Mouse (Mus musculus) cerebellum, adult 18-20 months (tissue): ENCODE results near the gene Ccdc173.
A peak's percentile ranks its signal among the peaks of the same experiment; 100 is the strongest.

Source experiments
- DNase-seq, 2 experiments: peaks; one replicate each; pipeline ENCODE4 v3.0.0; 2021

Gene Ccdc173

DNA sequence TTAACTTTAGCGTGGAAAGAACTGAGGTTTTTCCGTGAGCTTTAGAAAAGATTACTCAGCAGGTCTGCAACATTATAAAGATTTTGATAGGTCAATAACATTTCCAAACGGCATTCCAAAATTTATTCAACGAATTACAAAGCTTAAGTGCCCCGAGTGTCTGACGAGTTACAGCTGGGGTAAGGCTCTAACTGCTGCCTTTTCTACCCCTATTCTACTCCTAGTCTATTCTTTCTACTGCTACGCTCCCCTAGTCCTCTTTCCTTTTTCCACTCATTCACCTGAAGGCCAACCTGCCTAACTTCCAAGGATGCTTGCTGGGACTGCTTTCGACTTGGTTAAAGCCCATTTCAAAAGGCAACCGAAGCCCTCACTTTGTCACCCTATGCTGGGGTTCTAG is 401 bp downstream of the Ccdc173 start:
- no peak for DNase-seq

DNA sequence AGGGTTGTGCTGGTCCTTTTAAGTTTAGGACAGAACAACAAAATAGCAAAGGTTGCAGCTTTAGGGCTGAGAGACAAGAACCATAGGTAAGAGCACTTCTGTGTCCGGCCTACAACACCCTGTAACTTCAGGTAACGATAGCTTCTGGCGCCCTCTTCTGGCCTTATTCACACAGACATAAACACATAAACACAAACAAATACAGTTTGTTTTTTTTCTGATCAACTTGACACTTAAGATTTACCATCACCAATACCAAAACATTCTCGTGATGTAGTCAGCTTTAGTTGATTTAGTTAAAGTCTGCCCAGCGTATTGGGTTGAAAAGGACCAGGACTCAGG is 10.6 kb downstream of the Ccdc173 start:
- no peak for DNase-seq

DNA sequence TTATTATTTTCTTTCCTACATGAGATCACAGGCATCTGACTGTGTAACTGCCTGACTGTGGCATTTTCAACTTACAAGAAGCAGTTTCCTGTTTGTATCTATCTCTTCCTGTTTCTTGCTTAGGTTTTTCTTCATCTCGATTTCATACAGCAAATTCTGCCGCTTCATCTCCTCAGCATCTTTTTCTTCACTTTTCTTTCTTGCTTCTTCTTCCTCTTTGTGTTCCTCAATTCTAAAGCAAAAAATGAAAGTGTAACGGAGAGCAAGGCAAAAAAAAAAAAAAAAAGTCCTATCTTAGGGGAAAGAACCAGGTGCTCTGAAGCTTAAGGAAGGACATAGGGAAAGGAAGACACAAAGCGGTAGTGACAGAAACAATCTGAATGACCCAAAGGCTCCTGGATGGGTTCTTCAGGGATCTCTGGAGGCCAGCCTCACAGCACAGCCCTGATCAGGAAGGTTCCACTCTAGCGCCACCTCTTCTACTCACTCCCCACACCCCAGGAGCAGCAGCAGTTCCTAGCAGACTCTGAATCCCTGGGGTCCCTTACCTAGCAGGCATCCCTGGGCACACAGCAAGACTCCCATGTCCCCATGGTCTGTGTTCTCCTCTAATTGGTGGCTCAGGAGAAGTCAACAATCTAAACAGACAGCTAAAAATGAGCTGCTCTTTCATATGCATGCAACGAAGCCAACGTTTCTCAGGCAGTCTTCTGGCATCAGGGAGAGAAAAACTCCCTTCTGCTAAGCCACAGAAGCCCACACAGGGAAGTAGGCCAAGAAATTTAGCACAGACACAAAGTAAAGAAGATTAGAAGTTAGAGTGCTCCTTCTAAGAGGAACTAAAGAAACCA is 11.2 kb downstream of the Ccdc173 start:
- no peak for DNase-seq

DNA sequence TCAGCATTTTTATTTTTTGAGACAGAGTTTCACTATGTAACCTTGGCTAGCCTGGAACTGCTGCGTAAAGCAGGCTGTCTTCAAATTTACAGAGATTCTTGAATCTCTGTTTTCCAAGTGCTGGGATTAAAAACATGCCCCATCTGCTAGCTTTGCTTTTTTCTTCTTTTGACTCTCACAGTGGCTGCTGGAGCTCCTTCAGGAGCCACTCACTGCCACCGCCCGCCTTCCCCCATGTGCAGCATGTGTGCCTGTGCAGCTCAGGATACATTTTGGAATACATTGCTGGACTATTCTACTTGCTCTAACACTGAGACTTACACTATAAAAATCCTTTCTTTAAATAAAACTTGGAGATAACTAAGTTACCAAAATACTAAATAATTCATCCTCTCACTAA is 16.0 kb downstream of the Ccdc173 start:
- no peak for DNase-seq

DNA sequence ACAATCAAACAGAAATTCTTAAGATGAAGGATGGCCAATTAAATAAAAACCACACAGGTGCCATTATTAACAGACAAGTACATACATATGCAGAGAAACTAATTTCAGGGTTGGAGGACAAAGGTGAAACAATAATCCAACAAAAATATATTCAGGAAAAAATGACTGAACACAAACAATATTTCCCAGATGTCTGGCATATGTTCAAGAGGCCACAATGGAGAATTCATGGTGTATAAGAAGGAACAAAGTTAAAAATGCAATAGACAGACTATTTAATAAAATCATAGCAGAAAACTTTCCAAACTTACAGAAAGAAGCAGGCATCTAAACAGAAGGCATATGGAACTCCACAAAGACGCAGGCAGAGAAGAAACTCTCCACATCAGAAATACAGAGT is 24.7 kb downstream of the Ccdc173 start:
- no peak for DNase-seq

DNA sequence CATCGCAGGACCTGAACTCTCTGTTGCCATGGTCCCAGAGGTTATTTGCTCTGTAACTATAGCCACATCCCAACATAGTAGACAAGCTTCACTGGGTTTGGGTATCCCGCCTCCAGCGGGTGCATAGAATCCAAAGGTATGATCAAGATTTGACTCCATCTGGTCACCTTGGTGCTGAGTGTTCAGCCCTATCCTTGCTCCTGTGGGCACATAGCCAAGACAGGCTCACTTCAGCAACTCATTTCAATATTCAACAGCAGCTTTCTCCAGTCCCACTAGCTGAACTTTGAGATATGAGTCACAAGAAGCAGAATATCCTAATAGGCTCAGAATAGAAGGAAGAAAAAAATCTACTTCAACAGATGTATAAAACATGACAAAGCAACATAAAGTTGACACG is 26.0 kb downstream of the Ccdc173 start:
- DNase-seq: no peak

DNA sequence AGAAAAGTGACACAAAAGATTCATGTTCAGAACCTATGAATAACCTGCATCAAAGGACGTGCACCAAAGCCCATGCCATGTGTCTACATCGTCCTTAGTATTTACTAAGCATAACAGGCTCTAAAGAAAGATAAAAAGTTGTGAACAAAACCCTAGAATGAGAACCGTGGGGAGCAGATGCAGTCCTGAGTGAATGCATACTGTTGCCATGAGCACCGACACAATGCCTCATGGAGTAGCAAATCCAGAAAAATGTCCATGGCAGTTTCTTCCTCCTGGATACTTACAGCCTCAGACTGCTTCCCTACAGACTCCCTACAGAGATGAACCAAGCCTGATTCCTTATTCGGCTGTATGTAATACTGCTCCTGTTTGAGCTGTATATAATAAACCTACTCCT is 28.4 kb downstream of the Ccdc173 start:
- no peak for DNase-seq

DNA sequence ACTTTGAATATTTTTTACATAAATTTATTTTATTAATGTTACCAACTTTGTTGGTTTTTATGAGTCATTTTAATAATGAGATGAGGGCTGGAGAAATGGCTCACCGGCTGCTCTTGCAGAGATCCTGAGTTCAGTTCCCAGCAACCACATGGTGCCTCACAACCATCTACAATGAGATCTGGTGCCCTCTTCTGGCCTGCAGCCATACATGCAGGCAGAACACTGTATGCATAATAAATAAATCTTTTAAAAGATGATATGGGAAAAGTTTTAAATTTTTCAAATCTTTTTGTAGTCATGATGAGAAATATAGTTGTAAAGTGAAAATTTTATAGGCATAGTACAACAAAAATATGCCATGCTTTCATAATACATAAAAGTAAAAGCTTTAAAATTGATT is 44.3 kb downstream of the Ccdc173 start:
- DNase-seq: no peak

DNA sequence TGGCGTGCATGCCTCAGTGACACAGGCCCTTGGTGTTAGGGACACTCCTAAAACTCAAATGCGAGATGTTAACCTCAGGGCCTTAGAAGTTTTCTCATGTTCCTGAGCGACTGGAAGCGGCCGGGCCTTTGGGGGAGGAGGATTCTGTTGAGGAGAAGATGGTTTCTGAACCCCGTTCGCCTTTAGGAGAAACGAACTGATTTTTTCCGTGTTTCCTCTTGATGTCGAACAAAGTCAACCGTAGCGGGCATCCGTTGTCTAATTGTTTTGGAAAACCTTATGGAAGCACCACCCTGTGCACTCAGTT is 65.9 kb downstream of the Ccdc173 start:
- no peak for DNase-seq

DNA sequence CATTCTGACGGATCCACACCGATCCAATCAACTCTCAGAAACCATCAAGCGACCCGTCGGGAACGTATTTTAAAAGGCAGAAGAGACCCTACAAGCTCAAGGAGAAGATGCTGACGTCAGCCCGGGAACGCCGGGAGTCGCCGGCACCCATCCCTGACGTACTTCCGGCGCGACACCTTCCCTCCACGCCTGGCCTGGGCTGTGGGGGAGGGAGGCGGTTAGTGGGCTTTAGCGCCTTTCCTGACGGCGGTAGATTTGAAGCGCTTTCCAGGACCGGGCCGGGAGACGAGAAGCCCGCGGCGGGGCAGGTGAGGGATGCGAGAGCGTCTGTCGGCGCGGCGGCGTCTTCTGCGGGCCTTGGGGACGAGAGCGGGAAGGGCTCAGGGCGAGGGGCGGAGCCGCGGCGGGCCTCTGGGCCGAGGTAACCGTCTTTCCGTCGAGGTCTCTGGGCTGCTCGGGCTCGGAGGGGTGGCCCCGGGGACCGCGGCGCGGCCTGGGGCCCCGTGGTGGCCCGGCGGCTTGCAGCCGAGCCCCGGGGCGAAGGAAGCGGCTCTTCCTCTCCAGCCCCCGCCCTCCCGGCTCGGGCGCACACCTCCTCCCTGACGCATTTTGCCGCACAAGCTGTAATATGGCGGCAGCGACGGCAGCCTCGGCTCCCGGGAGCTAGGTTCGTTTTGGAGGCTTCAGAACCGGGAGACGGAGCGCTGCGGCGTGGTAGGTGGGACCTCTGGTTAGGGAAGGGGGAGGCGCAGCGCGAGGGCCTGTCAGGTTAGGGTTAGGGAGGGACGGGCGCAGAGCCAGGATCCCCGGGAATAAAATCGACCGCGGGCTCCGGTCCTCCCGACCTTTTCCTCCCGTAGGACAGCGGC is 66.5 kb downstream of the Ccdc173 start:
- DNase-seq: peak; percentile 93 to 97

DNA sequence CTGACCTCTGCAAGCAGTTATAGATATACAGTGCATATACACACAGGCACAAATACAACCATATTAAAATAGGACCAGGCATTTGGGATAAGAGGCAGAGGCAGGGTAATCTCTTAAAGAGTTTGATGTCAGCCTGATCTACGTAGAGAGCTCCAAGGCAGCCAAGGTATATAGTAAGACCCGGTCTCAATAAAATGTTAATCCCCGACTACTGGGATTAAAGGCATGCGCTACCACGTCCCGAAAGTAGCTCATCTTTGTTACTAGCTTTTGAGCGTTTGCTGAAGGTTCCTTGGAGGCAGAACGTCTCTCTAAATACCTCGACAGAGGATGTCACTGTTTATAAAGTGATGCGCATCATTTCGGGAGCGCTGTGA is 67.1 kb downstream of the Ccdc173 start, which contains the start of gene Ppig:
TSS of gene Ppig (plus strand) at position 273 of the 377 bp plus-strand sequence.
- no peak for DNase-seq

DNA sequence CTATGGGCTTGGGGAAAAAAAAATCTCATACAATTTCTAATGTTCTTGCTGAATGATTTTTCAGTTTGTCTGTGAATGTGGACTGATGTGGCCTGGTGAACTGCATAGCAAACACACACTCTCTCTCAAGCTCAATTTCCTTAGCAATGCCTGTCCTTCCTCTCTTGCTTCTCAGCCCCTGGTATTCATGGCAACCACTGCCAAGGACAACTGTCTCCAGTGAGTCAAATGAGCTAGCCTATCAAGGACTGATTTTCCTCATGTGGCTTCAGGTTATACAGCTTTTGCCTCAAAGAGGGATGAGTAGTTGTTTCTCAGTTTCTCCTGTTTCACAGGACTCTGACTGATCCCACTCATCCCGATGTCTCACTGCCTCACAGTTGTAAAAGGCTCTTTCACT is 70.3 kb downstream of the Ccdc173 start:
- no peak for DNase-seq

DNA sequence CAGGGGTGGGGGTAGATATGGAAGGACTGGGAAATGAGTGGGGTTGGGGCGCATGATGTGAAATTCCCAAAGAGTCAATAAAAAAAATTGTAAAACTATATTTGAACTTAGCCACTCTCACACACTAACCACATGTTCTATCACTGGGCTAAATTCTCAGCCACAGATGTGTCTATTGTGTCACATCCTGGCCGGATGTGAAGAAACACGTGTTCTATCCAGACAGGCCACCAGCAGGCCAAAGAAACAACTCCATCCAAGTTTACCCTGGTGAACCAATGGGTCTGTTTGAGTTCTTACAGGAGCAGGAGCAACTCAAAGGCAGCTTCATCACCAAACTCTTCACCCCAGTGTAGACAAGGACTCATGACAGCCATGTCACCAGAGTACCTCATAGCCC is 72.9 kb downstream of the Ccdc173 start:
- DNase-seq: no peak

DNA sequence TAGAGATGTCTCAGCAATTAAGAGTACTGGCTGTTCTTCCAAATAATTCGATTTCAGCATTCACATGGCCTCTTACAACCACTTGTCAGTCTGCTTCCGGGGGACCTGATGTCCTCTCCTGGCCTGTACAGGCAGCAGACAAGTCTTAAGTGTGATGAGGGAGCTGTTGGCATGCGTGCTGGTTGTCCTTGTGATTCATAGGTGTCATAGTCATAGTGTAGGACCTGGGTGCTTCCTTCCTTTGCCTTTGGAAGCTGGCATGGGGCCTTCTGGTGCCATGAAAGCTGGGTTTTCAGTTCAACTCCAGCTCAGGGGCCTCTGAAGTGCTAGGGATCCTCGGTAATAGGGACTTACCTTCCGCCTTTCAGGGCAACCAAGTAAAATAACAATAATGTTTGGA is 75.2 kb downstream of the Ccdc173 start:
- peak in 1 of 2 experiments; percentile 16 for DNase-seq

DNA sequence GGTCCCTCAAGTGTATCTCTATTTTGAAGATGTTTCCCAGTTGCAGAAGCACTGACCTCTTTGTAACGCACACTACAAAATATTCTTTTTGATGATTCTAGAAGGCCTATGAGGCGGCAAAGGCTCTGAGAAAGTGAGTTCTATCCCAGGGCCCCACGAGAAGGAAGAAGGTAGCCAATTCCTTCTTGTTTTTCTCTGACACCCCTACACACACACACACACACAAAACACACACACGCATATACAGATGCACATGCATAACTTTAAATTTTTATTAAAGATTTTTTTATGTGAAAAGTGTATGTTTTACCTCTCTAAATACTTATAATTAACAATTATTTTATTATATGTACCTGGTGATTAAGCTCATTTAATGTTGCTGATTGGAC is 75.8 kb downstream of the Ccdc173 start:
- no peak for DNase-seq

DNA sequence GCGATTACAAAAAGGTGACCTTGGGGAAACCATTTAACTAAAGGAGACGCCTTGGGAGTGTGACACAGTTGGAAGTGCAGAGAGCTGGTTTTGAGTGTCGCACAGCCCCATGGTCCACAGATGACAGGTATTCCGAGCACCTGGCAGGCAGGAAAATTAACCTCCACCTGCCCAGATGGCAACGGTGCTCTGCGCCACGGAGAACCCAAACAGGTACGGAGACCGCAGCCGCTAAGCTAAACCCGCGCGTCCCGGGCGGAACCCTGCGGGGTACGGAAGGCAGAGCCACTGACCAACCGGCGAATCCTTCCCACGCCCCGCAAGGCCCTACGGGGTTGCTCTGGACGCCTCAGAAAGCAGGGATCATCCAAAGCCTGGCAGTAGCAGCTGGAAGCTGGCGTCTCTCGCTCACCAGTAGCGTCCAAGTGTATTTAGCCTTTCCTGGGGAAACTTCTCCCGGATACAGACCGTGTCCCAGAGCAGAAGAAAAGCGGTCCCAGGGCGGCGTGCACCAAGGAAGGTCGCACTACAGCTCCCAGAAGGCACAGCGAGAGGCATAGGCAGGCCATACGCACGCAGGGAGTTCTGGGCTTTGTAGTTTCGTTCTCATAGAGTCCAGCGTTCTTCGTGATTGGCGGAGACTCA is 76.3 kb downstream of the Ccdc173 start, which contains the start of gene Fastkd1:
TSS of gene Fastkd1 (minus strand) at position 536 of the 645 bp plus-strand sequence.
- DNase-seq: peak; percentile 85 to 96

DNA sequence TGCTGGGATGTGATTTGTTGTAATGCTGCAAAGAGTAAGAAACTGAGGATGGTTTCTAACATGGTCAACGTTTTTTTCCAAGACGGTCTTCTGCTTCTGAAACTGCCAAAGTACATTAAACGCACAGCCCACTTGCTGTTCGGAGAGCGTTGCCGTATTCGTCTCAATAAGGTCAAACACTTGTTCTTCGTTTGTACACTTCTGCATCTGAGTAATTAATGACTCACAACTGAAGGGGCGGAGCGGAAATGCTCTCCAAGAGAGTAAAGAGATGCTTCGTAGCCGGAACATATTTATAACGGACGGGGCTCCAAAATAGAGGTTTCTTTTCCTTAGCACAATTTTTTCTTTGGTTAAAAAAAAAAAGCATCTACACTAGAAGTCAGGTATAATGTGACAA is 77.2 kb downstream of the Ccdc173 start:
- peak in 1 of 2 experiments; percentile 13 for DNase-seq
